Mouse (Mus musculus) A20 (cell line): ENCODE measurements around the gene Etfb.
A peak's percentile ranks its signal among the peaks of the same experiment; 100 is the strongest.

ENCODE experiments used
- DNase-seq: peaks from one replicate; pipeline ENCODE4 v3.0.0-alpha.2; 2011; ENCODE audit warnings: low read depth, low spot score

The Etfb gene

GRCm38 (mm10) chr7:43495343-43496021, 51.6 kb downstream of the Etfb start:
- peak; percentile 74 for DNase-seq
